Mouse (Mus musculus) layer of hippocampus, postnatal 10 days (tissue): ENCODE measurements at regions not wholly inside any gene's neighbourhood (a gene's known extent, or its start where the extent isn't known, plus 50 kb on each side); places are given as distances from the start of the nearest gene placed in this dataset.

Experiments
- DNase-seq, 2 experiments: peaks; one replicate each; pipeline ENCODE4 v3.0.0; 2021; ENCODE audit warnings: low spot score in 2 of 2

- no peak for DNase-seq
These were observed 255.3 kb upstream of the Kcnab2 start for GRCm38 (mm10) chr4:152733017-152733416.

GRCm38 (mm10) chr4:152731988-152732387 is 254.3 kb upstream of the Kcnab2 start:
- DNase-seq: peak; percentile 63 to 69

- no peak for DNase-seq
These were observed 253.5 kb upstream of the Kcnab2 start for GRCm38 (mm10) chr4:152731082-152731720.

DNA sequence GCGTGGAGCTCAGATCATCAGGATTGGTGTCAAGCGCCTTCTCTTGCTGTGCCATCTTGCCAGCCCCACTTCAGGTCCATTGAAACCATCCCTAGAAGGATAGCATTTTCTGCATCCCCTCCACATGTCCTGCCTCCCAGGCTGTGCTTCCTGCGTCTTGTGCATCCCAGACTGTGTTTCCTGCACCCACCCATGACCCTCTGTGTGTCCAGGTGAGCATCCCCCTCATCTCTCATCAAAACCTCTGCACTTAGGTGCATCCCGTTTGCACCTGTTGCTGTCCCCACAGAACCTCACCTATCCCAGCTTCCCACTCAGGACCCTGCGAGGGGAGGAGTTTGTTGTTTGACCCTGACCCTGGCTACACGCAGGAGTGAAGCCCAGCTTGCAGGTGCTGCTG is 251.8 kb upstream of the Kcnab2 start:
- DNase-seq: no peak

DNA sequence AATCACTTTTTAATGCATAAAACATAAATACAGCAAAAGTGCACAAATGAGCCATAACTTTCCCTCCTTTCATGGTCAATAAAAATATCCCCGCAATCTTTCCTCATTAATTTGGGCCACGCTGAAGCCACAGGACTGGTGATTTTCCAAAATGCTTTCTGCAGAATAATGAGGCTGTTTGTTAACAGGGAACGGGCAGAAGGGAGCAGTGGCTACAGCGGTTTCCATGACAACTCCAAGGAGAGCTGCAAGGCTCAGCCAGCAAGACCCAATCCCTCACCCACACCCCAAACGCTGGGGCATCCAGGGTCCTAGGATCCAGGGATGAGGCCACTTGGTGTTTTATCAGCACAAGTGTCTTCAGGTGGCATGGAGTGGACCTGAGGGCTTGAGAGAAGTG is 248.2 kb upstream of the Kcnab2 start:
- peak in 1 of 2 experiments; percentile 36 for DNase-seq

DNA sequence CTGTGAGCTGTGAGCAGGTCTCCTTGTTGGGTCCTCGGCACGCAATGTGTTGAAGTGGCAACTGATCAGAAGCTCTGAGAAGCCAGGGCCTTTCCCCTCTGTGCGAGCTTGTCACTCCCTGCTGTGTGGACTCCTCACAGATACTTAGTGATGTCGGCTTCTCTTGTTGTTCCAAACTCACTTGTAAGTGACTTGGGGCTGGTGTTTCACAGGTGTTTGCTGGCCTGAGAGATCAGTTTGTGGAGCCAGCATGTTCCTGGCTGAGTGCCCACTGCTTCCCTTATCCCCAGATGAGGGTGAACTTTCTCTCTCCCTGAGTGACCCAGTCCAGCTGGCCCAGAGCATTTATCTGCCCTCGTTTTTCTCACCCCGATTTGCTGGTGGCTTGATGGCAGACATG is 247.8 kb upstream of the Kcnab2 start:
- DNase-seq: peak; percentile 30 to 41

DNA sequence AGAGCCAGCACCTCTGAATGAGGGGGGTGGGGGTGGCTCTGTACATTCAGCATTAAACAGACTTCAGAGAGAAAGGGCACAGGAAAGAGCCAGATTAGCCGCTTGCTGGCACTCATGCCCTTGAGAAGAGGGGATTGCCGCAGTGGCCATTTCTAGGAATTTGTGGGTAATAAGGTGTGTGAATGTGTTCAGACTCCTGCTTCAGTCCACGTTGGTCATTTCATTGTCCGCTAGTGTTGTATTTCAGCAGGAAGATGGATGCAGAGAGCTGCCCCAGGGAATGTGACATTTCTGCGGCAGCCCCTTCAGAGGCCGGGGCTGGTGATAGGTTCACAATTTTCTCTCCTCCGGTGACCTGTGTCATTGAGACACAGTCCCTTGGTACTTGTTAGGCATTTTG is 247.1 kb upstream of the Kcnab2 start:
- no peak for DNase-seq

DNA sequence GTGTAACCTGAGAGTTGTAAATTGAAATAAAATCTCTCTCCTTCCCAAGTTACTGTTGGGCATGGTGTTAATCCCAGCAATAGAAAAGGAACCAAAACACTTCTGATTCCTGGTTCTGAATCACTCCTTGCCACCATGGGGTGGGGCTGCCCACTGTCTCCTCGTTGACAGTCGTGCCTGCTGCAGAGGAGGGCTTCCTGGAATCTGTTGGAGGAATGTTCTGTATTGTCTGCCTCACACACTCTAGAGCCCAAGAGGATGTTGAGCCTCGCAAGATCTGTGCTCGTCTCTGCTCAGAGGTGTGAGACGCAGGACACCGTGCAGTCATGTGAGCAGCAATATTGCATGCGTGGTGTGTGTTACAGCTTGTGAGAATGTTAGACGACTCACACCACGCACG is 246.4 kb upstream of the Kcnab2 start:
- no peak for DNase-seq

- DNase-seq: no peak
These were observed 242.9 kb upstream of the Kcnab2 start for GRCm38 (mm10) chr4:152720528-152720927.

DNA sequence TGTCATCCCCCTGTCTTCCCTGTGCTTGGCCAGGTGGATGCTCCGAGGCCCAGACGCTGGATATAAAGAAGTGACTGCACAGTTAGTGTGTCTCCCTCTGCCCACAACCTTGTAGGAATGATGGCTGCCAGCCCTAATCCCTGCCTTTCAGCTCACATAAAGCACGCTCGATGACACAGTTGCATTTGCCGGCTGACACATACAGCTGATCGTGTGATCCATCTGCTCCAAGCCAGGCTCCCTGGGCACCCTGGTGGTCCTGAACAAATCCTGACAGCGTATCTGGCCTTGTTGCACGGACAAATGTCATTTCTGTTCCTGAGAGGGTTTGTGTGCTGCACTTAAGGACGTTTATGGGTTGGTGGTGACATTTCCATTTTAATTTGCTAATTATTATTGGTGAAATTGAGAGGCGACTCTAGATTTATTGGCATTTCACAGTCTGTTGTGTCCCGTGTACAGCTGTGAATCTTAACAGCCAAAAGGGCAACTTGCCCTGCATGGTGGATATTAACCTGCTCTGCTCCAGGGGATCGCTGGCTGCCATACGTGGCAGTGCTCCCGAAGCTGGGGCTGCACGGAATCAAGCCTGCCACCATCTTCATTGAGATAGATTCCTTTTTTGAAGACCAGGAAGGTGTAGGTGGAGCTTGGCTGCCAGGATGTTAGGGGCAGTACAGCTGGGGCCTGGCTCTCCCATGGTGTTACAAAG is 241.9 kb upstream of the Kcnab2 start:
- no peak for DNase-seq

- DNase-seq: no peak
These were observed 232.7 kb upstream of the Kcnab2 start for GRCm38 (mm10) chr4:152710339-152710738.

DNA sequence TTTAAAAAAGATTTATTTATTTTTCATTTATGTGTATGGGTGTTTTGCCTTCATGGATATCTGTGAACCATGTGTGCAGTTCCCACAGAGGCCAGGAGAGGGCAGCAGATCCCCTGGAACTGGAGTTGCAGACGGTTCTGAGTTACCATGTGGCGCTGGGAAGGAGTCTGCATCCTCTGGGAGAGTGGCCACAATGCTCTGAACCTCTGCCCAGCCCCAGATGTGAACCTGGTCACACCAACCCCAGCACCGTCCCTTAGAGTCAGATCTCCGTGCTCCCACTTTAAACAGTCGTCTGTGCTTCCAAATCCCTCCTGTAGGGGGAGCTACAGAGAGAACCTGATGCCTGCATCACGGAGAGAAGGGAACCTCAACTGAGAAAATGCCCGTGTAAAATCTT is 222.5 kb upstream of the Kcnab2 start:
- DNase-seq: peak in 1 of 2 experiments; percentile 33

DNA sequence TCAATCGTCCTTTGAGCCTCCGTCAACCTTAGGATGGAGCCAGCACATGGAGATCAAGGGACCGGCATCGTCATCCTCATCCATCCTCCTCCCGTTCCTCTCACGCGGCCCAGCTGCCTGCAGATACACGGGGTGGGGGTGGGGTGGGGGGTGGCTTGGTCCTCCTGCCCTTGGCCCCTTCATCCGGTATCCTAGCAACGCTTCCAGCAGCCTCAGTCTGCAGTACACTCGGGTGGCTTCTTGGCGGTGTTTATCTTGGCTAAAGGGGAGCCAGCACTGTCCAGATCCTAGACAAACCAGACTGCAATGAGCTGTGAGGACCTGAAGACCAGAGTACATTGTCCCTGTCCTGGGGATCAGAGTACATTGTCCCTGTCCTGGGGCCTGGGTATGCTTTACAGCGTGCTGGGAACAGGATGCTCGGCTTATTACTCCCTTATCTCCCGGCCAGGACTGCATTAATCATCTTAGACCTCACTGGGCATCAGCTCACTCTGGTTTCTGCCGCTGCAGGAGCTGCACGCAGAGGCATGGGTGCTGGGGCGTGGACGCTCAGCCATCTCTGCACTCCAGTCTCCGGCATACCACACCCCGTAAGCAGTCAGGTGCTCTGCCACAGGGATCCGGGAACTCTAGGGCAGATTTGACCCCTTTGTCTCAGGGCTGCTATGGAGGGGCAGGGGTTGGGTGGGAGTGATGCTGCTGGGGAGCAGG is 219.7 kb upstream of the Kcnab2 start:
- peak; percentile 33 to 60 for DNase-seq

DNA sequence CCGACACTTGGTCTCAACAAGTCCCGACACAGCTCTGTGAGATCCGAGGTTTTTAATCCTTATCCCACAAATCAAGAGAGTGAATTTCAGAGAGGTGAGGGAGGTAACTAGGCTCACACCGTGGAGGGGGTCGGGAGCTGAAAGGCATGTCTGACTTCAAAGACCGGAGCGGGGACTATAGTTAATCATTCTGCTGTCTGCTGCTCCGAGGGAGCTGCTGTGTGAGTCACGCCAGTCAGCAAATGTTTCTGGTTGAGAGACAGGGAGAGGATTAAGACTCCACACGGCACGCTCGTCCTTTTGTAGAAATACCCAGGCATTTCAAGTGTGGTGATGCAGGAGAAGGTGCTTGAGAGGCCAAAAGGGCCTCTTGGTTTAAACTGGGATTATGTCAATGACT is 214.1 kb upstream of the Kcnab2 start:
- DNase-seq: no peak

DNA sequence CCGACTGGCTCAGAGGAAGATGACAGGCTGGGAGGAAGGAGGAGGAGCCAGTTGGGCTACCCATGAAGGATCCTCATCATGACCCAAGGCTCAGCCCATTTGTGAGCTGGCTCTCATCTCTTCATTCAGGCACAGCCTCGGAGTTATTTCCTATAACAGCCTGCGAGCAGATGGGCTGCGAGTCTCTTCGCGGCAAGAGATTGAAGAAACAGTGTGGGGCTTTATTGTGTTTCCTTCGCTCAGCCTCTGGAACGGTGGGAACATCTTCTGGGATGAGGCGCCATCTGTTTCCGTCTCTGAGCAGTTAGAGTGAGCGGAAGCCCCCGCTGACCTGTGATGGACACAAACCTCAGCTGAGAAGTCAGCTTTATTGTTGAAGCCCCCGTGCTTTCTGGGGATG is 213.6 kb upstream of the Kcnab2 start:
- no peak for DNase-seq

DNA sequence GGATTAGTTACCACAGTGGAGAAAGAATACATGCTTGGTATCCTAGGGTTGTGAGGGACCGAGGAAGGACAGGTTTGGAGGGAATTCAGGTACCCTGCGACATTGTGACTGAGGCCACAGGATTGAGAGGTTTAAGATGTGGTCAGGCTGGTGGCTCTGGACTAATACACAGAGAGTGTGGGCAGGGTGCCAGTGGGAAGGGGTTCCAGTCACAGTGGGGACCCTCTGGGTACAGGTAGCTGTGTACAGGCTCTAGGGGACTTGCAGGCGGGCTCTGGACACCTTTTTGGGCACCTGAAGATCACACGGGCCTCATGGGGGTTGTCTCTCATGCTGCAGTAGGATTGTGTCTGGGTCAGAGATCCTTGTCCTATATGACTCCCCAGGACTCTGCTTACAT is 213.1 kb upstream of the Kcnab2 start:
- no peak for DNase-seq

DNA sequence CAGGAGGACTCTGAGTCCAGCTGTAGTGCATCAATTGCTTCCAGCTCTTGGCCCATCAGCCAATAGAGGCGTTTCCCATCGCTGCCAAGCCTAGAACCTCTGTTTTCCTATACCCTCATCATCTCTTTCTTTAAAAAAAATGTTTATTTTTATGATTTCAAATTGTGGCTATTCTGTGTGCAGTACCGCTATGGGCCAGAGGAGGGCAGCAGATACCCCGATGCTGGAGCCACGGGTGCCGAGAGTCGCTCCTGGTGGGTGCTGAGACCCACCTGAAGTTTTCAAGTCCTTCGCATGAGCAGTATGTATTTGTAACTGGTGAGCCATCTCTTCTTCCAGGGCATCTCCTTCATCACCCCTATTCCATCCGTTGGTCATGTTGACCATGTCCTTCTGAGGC is 212.2 kb upstream of the Kcnab2 start:
- DNase-seq: no peak

DNA sequence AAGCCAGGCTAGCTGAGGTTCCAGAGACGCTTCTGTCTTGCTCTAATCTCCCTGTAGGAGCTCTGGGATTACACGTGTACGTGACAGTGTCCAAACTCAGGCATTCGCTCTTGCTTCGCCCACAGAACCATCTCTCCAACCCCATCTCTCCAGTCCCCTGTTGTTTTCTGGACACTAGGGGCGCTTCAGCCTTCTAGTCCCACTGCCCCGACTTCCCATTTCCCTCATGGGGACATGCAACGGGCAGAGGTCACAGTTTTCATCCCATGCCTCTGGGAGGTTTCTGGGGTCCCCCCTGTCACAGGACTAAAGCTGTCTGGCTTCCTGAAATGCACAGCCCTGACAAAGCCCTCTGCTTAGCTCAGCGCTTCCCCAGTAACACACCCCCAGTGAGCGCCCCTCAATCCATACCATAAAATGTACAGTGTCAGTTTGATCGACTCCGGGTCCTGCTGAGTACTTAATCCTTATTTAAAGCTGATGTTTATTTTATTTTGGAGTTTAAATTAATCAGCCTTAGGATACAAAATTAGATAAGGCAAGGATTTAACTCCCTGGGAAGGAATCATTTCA is 208.9 kb upstream of the Kcnab2 start:
- no peak for DNase-seq

DNA sequence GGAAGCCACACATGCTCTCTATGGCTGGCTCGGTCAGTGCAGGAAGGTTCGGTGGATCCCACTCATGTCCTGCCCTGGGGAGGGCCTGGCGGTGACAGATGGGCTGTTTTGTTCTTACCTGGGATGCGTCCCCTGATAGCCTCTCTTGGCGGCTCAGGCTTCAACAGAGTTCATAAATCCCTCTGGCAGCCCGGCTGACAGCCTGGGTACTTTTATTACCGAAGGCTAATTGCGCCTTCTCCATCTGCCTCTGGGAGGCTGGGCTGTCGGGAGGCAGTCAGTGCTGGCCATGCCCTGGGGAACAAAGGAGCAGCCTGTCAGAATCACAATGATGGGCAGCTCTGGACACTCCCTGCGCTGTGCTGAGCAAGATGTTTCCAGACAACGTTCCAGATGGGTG is 196.5 kb upstream of the Kcnab2 start:
- DNase-seq: no peak

DNA sequence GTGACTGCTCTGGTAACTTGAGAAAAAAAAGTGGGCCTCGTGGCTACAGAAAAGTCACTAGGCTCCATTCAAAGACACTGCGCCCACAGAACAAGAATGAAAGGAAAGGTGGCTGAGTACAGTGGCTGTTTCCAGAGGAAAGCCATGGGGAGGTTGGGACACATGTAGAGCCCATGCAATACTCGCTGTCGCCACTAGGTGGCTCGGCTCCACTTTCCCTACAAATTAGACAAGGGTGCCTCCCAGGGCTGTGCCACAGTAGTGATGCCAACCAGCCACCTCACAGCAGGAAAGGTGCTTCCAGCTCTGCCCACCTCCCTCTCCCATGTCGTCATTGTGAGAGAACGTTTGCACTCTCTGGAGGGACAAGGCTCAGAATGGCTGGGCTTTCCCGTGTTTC is 185.8 kb upstream of the Kcnab2 start:
- DNase-seq: no peak

GRCm38 (mm10) chr4:152663069-152663468 is 185.4 kb upstream of the Kcnab2 start:
- no peak for DNase-seq

- DNase-seq: no peak
These were observed 184.8 kb upstream of the Kcnab2 start for GRCm38 (mm10) chr4:152662439-152662838.
